Mouse (Mus musculus) midbrain, embryonic 16.5 days (tissue): ENCODE measurements around the gene Tldc2. TPM values are rescaled to one million over a fixed set of nuclear protein-coding genes. Genes with fewer than 3 reads are reported as not detected.

ENCODE experiments used
- ATAC-seq: fragments of 200-750 bp; cut with Nextera tagmentation; 2 replicates; pipeline ENCODE4 v1.8.0; 2017; ENCODE audit warnings: moderate TSS enrichment
- H3K27ac ChIP-seq: fragments of 300-500 bp; sonication (generic); 2 replicates; pipeline ENCODE4 v1.5.1; 2014; ENCODE audit warnings: mild to moderate bottlenecking, low read length, mixed read lengths
- H3K27me3 ChIP-seq: fragments of 300-500 bp; sonication (generic); 2 replicates; pipeline ENCODE4 v1.6.1; 2014; ENCODE audit warnings: low read depth, low read length, mixed read lengths; ENCODE audit not compliant: control insufficient read depth, insufficient read depth
- H3K36me3 ChIP-seq: fragments of 300-500 bp; sonication (generic); 2 replicates; pipeline ENCODE4 v1.6.1; 2014; ENCODE audit warnings: mild to moderate bottlenecking, low read length, moderate library complexity, mixed read lengths; ENCODE audit not compliant: control insufficient read depth, insufficient read depth
- H3K4me1 ChIP-seq: fragments of 300-500 bp; sonication (generic); 2 replicates; pipeline ENCODE4 v1.6.1; 2014; ENCODE audit warnings: mild to moderate bottlenecking, low read length, mixed read lengths; ENCODE audit not compliant: control insufficient read depth, insufficient read depth
- H3K4me2 ChIP-seq: fragments of 300-500 bp; sonication (generic); 2 replicates; pipeline ENCODE4 v1.6.1; 2014; ENCODE audit warnings: mild to moderate bottlenecking, low read length, mixed read lengths
- H3K4me3 ChIP-seq: fragments of 300-500 bp; sonication (generic); 2 replicates; pipeline ENCODE4 v1.5.1; 2014; ENCODE audit warnings: low read depth, mild to moderate bottlenecking, low read length, moderate library complexity, mixed read lengths
- H3K9ac ChIP-seq: fragments of 300-500 bp; sonication (generic); 2 replicates; pipeline ENCODE4 v1.6.1; 2014; ENCODE audit warnings: low read depth, low read length, mixed read lengths
- H3K9me3 ChIP-seq: fragments of 300-500 bp; sonication (generic); replicated peaks from 2 replicates; pipeline ENCODE4 v1.6.1; 2014; ENCODE audit warnings: mild to moderate bottlenecking, low read length, mixed read lengths; ENCODE audit not compliant: control insufficient read depth, poor library complexity, severe bottlenecking
- WGBS: fragments of 180-500 bp; shearing (Covaris S2); extraction: QIAGEN DNeasy Blood & Tissue Kit; methylation state at CpG from one replicate; pipeline ENCODE4 v1.1.7; 2014; 5-methylcytosine and 5-hydroxymethylcytosine counted together
- polyA plus RNA-seq: library from polyadenylated mRNA; unstranded; fragments of >200 nt; fragmentation: Nextera tagmentation; extraction: Ambion mirVana; gene quantifications from 2 replicates; pipeline ENCODE4 v1.2.1, GENCODE M21; 2015

Gene Tldc2
- polyA plus RNA-seq: not detected in 2 replicates

DNA sequence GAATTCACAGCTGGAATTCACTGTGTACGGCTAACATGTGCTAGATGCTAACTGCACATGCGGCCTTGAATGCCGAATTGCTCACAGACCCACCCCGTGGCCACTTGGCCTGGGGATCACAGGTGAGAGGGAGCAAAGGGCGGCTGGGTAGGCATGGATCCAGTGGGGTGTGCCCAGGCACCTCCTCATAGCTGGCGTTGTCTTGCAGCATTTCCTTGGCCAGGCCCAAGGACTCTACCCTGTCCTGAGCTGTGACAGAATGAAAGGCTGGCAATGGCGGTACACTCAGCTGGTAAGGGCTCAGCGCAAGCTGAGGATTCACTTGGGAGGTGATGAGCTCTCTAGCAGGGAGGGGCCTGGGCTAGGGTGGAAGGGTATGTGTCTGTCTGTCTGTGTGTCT lies at the start of gene Tldc2:
Tldc2 (plus strand) TSS at position 260 of the 400 bp plus-strand sequence.
- Histone ChIP-seq H3K4me3 (no peak within 1 kb of the TSS), H3K4me1 (0 out of 2 replicates have a peak, but pooled peaks cover 2% of the 10 kb centered on the region), H3K27ac (no peak within 1 kb of the TSS), H3K4me2 (no peak within 1 kb of the TSS), H3K36me3 (no peaks in the 10 kb centered on the region), H3K27me3 (no peaks in the 10 kb centered on the region), H3K9ac (no peak within 1 kb of the TSS), H3K9me3 (no peaks in the 10 kb centered on the region)
- ATAC-seq: no peak
- WGBS: 84% methylated on average over 8 of the region's 8 CpGs

DNA sequence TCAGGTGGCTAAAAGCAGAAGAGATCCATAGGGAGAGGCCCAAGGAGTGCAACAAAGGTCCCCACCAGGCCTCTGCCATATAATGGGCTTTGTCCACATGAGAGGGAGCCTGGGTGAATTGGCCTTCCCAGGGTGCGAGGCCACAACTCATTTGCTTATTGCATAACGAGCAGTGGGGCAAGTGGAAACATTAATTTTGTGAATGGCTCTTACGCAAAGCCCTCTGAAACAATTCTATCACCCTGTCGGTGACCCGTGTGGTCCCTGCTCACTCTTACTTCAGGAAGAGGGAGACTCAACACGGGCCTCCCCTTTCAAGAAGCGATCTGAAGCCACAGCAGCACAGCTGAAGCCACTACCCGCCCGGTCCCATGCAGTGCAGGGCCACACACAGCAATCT lies 49.6 kb upstream of the Tldc2 start:
- Histone ChIP-seq H3K4me1 (no peaks in the 10 kb centered on the region), H3K9ac (no peak overlapping the region), H3K36me3 (peaks cover 37% of the 10 kb centered on the region), H3K27me3 (no peaks in the 10 kb centered on the region), H3K4me3 (no peak overlapping the region), H3K9me3 (no peaks in the 10 kb centered on the region), H3K4me2 (no peak overlapping the region), H3K27ac (no peak overlapping the region)
- no peak for ATAC-seq
- WGBS: 75% methylated on average over 9 of the region's 9 CpGs

GRCm38 (mm10) chr2:157039900-157040648 lies 46.8 kb upstream of the Tldc2 start:
- 81% methylated on average over 50 of the region's 50 CpGs for WGBS
- Histone ChIP-seq H3K4me2 (no peak overlapping the region), H3K4me1 (no peaks in the 10 kb centered on the region), H3K27me3 (no peaks in the 10 kb centered on the region), H3K9ac (no peak overlapping the region), H3K9me3 (no peaks in the 10 kb centered on the region), H3K4me3 (no peak overlapping the region), H3K27ac (no peak overlapping the region), H3K36me3 (peaks cover 38% of the 10 kb centered on the region)
- ATAC-seq: 0 out of 2 replicates have a peak, but pooled peaks have one; percentile 30

- H3K27ac ChIP-seq: no peak overlapping the region
- H3K4me2 ChIP-seq: no peak overlapping the region
- H3K9ac ChIP-seq: no peak overlapping the region
- no peak for ATAC-seq
- H3K27me3 ChIP-seq: no peaks in the 10 kb centered on the region
- H3K4me1 ChIP-seq: no peaks in the 10 kb centered on the region
- no peak overlapping the region for H3K4me3 ChIP-seq
- no peaks in the 10 kb centered on the region for H3K9me3 ChIP-seq
- 82% methylated on average over 17 of the region's 17 CpGs for WGBS
- H3K36me3 ChIP-seq: peaks cover 43% of the 10 kb centered on the region
Measured at GRCm38 (mm10) chr2:157040649-157041046, 46.2 kb upstream of the Tldc2 start.

DNA sequence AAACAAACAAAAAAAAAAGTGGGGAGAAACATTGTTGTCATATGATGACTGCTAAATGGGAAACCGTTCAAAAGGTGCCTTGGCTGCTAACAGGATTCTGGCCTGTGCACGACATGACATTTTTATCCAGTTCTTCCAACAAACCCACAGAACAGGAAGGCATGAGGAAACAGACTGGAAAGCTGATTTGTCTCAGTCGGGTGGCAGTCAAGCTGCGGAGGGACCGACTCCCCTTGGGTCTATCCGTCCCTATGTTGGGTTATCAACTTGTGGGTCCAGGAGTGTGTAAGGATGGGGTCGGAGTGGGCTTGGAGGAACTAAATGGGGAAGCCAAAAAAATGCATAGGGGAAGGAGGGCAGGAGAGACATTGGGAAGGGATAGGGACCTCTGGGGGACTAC lies 45.4 kb upstream of the Tldc2 start:
- H3K9me3 ChIP-seq: no peaks in the 10 kb centered on the region
- no peaks in the 10 kb centered on the region for H3K27me3 ChIP-seq
- WGBS: 92% methylated on average over 7 of the region's 7 CpGs
- no peaks in the 10 kb centered on the region for H3K4me1 ChIP-seq
- H3K27ac ChIP-seq: no peak overlapping the region
- H3K36me3 ChIP-seq: peaks cover 43% of the 10 kb centered on the region
- H3K4me2 ChIP-seq: no peak overlapping the region
- no peak overlapping the region for H3K9ac ChIP-seq
- ATAC-seq: no peak
- no peak overlapping the region for H3K4me3 ChIP-seq

DNA sequence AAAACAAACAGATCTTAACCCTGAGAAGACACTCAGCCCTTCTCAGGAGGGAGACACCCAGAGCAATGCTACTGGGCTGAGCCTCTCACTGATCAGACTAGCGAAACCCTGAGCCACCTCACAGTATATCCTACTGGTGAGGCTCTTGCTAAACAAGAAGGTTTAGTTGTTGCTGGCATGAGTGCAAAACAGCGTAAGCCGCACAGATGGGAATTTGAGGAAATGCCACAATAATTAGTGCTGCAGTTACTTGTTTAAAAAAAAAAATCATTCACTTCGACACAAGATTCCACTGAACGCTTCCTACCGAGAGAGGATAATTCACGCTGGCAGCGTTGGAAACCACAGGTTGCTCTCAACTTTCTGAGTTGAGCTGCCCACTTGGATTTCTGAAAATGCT lies 43.3 kb upstream of the Tldc2 start:
- Histone ChIP-seq H3K4me2 (no peak overlapping the region), H3K36me3 (peaks cover 33% of the 10 kb centered on the region), H3K4me1 (peaks cover 13% of the 10 kb centered on the region), H3K27ac (no peak overlapping the region), H3K4me3 (no peak overlapping the region), H3K9me3 (no peaks in the 10 kb centered on the region), H3K9ac (no peak overlapping the region), H3K27me3 (no peaks in the 10 kb centered on the region)
- no peak for ATAC-seq
- WGBS: 84% methylated on average over 8 of the region's 8 CpGs

DNA sequence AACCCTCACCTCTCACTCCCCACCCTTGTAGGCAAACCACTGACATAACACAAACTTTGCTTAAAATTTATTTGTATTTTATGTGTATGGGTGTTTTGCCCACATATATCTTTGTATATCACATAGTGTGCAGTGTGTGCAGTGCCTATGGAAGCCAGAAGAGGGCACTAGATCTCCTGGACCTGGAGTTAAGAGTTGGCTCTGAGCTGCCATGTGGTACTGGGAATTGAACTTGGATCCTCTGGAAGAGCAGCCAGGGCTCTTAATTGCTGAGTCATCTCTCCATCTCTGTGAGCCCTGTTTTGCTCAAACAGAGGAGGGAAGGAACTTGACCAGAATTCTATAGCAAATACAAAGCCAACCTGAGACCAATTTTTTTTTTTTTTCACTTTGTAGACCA lies 42.9 kb upstream of the Tldc2 start:
- H3K4me1 ChIP-seq: peaks cover 17% of the 10 kb centered on the region
- no peak overlapping the region for H3K9ac ChIP-seq
- H3K4me3 ChIP-seq: no peak overlapping the region
- no peak for ATAC-seq
- H3K36me3 ChIP-seq: peaks cover 33% of the 10 kb centered on the region
- H3K27me3 ChIP-seq: no peaks in the 10 kb centered on the region
- no peak overlapping the region for H3K4me2 ChIP-seq
- no peaks in the 10 kb centered on the region for H3K9me3 ChIP-seq
- no peak overlapping the region for H3K27ac ChIP-seq

- WGBS: 98% methylated on average over 2 of the region's 2 CpGs
- peaks cover 37% of the 10 kb centered on the region for H3K4me1 ChIP-seq
- H3K27ac ChIP-seq: no peak overlapping the region
- H3K9ac ChIP-seq: no peak overlapping the region
- no peak overlapping the region for H3K4me2 ChIP-seq
- no peak for ATAC-seq
- no peak overlapping the region for H3K4me3 ChIP-seq
- peaks cover 17% of the 10 kb centered on the region for H3K36me3 ChIP-seq
- H3K9me3 ChIP-seq: no peaks in the 10 kb centered on the region
- no peaks in the 10 kb centered on the region for H3K27me3 ChIP-seq
Measured at GRCm38 (mm10) chr2:157045932-157046331, 40.9 kb upstream of the Tldc2 start.

GRCm38 (mm10) chr2:157046956-157047355 lies 39.9 kb upstream of the Tldc2 start:
- peaks cover 41% of the 10 kb centered on the region for H3K4me1 ChIP-seq
- H3K36me3 ChIP-seq: peaks cover 12% of the 10 kb centered on the region

More at GRCm38 (mm10) chr2:157046956-157047355, 39.9 kb upstream of the Tldc2 start:
- Histone ChIP-seq H3K27ac (no peak overlapping the region), H3K9ac (no peak overlapping the region), H3K9me3 (no peaks in the 10 kb centered on the region), H3K4me3 (no peak overlapping the region), H3K4me2 (no peak overlapping the region), H3K27me3 (no peaks in the 10 kb centered on the region)
- 93% methylated on average over 5 of the region's 5 CpGs for WGBS
- ATAC-seq: no peak
